Mouse (Mus musculus): ENCODE measurements around the gene Casp9.
A peak's percentile ranks its signal among the peaks of the same experiment; 100 is the strongest.

Casp9 gene

GRCm38 (mm10) chr4:141816776-141817655, 23.6 kb downstream of the Casp9 start:
- no peak for DNase-seq (ENCODE audit: extremely low read depth, low read depth, low spot score)

DNA sequence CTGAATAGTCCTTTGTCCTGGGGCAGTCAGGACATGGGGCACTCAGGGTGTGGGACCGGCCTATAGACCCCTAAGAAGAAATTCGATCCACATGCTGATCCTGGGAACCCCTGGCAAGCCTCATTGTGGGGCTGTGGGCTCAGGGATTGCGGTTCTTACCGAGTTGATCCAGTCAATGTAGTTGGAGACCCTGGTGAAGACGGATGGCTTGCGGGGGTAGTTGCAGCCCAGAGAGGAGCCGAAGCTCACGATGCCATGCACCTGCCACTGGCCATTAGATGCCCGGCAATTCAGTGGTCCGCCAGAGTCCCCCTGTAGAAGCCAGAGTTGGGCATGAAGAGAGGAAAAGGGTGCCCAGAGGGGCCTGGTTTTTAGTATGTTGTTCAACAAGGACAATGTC, 24.3 kb downstream of the Casp9 start:
- no peak for DNase-seq (ENCODE audit: extremely low read depth, low read depth, low spot score)

DNA sequence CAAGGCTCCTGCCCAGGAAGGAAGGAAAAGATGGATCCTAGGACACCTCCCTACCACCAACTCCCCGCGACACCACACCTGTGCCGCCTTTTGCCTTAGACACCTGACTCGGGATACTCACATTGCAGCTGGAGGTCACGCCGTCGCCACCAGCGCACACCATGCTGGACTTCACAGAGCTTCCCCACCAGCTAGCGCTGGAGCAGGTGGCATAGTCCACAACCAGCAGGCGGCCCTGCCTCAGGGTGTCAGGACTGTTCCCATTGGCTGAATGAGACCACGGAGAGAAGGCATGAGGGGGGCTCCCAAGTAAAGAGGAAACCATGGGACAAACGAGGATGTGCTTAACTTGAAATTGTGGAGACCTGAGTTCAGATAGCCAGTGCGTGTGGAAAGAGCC, 25.4 kb downstream of the Casp9 start:
- no peak for DNase-seq (ENCODE audit: extremely low read depth, low read depth, low spot score)

DNA sequence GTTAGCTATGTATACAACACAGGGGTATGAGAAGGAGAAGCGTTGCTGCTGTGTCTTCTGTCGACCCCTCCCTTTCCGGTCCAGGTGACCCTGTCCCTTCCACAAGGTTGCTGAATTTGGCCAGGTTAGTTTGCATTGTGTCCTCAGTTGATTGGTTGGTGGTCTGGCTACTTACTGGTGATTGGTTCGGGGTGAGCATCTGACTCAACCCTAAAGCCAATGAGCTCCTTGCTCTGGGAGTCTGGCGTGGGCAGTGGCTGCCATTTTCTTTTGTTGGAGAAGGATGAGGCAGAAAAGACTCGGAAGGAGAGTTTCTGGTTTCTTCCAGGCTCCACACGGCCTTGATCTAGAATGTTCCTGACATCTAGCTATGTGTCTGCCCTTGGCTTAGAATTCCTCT, 25.9 kb downstream of the Casp9 start:
- no peak for DNase-seq (ENCODE audit: extremely low read depth, low read depth, low spot score)

DNA sequence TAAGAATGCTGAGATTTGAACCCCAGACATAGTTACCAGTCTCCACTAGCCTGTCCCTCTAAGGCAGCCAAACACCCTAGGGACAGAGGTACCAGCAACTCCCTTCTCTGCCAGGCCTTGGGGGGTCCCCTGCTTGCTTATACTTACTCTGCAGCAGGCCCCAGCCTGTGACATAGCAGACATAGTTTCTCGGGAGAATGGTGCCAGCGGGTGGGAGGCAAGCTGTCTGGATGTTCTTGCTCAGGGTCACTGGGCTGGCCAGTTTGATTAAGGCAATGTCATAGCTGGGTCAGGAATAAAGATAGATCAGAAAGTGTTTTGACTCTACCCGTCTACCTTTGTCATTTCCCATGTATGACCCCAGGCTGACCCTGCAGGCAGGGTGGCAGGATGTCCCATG, 27.8 kb downstream of the Casp9 start:
- DNase-seq (ENCODE audit: extremely low read depth, low read depth, low spot score), result no peak

DNA sequence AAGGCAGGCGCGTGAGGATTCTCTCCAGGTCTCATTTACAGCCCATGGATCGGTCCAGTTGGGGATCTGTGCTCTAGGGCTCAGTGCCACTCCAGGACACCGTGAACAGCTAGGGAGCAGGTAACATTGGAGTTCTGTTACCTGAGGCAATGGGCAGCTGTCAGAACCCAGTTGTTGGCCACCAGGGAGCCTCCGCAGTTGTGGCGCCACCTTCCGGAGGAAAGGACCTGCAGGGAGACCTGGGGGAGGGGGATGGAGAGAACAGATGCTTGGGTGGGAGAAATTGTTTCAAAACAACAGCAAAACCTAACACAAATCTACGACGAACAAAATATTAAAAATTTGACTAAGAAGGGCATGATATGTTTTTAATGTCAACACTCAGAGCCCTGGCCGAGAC, 28.7 kb downstream of the Casp9 start:
- DNase-seq (ENCODE audit: extremely low read depth, low read depth, low spot score), result no peak

DNA sequence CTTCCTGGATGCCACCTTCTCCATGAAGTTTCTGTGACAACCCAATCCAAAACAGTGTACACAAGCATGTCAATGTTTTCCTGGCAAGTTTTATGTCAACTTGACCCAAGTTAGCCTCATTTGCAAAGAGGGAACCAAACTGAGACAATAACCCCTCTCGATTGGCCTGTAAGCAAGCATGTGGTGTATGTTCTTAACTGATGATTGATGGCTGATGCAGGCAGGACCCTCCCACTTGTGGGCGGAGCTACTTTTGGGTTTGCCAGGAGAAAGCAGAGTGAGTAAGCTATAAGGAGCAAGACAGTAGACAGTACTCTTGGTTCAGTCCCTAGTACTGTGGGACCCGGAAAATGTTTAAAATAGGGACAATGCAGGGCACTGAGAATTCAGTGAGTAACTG, 29.6 kb downstream of the Casp9 start:
- no peak for DNase-seq (ENCODE audit: extremely low read depth, low read depth, low spot score)

DNA sequence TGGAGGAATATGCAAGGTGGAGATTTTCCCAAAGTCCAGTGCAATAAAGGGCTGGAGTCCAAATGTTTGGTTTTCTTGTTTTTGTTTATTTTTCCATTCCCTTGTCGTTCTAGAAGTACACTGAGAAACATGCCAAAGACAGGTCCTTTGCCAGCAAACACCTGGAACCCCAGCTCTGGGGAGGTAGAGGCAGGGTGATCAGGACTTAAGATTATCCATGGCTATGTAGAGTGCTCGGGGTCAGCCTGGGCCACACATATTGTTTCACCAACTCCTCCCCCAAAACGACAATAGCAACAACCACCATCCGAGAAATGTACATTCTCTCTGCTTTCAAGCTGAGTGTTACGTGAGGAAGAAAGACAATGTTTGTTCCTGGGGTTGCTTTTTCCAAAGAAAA, 32.6 kb downstream of the Casp9 start, which contains the start of gene Cela2a:
Cela2a (minus strand) TSS at position 101 of the 400 bp plus-strand sequence.
- no peak for DNase-seq (ENCODE audit: extremely low read depth, low read depth, low spot score)

GRCm38 (mm10) chr4:141827401-141827800, 34.0 kb downstream of the Casp9 start:
- DNase-seq (ENCODE audit: extremely low read depth, low read depth, low spot score), result no peak

DNA sequence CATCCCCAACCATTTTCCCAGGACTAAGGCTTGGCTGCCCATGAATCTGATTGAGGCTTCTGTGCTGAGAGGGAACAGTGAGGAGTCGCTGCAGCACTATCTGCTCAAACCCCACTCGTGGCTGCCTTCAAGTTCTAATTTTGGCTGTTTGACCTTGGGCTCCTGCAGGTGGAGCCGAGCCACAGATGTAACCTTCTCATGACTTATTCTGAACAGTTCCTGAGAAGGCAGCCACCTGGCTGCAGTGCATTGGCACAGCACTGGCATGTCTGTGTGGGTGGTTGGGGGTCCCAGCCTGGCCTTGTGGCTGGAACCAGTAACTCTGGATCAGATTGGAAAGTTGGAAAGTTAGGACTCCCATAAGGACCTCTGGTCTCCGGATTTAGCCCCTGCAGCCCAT, 34.8 kb downstream of the Casp9 start:
- no peak for DNase-seq (ENCODE audit: extremely low read depth, low read depth, low spot score)

- no peak for DNase-seq (ENCODE audit: extremely low read depth, low read depth, low spot score)
Observed at GRCm38 (mm10) chr4:141830381-141830780, 37.0 kb downstream of the Casp9 start.

DNA sequence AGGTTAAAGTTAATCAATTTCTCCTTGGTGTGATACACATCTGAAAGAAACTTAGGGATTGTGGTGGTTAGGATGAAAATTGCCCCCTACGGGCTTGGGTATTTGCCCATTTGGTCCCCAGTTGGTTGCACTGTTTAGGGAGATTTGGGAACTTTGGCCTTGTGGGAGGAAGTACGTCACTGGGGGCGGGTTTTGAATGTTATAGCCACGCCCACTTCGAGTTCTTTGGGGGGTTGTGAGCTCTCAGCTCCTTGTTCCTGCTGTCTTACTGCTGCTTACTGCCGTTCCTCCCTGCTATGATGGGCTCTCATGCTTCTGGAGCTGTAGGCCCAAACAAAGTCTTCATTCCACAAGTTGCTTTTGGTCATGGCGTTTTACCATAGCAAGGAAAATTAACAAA, 37.9 kb downstream of the Casp9 start:
- DNase-seq (ENCODE audit: extremely low read depth, low read depth, low spot score), result no peak

GRCm38 (mm10) chr4:141833911-141834310, 40.5 kb downstream of the Casp9 start:
- DNase-seq (ENCODE audit: extremely low read depth, low read depth, low spot score), result no peak

GRCm38 (mm10) chr4:141834536-141835095, 41.2 kb downstream of the Casp9 start:
- DNase-seq (ENCODE audit: extremely low read depth, low read depth, low spot score), result no peak

DNA sequence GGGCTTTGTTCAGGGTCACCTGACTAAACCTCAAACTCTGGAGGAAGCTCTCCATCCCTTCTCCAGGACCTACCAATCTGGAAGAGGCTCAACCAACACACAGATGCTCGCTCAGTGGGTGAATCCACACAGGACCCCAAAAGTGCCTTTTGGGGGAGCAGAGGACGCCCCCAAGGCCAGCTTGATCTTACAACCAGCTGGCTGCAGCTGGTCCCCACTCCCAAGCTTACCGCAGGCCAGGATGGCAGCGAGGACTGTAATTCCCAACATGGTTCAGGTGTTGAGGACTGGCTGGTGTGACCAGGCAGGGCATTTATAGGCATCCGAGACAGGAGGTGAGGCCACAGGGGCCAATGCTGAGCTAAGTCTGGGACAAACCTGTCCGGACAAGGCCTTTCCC, 52.6 kb downstream of the Casp9 start, which contains the start of gene Ctrc:
Ctrc (minus strand) TSS at position 361 of the 400 bp plus-strand sequence.
- no peak for DNase-seq (ENCODE audit: extremely low read depth, low read depth, low spot score)

- no peak for DNase-seq (ENCODE audit: extremely low read depth, low read depth, low spot score)
Observed at GRCm38 (mm10) chr4:141853437-141853836, 60.0 kb downstream of the Casp9 start.

DNA sequence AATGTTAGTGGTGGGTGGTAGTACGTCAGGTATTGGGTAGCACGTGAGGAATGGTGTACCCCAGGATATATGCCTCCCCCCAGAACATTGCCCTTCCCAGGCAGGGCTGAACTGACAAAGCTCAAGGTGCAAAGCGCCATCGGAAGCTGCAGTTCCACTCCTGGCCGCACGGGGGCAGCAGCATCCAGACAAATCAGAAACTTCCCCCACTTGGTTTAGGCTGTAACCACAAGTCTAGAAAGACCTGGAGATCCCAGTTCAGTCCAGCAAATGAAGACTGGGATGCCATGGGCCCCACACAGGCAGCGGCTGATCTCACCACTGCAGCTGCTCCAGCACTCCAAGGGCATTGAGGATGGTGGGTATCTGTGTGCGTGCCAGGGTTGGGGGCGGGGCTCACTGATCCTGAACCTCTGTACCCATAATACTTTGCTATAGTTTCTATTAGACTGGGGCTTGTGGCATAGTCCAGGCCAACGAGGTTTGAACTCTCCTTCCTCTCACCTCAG, 64.1 kb downstream of the Casp9 start:
- DNase-seq (ENCODE audit: extremely low read depth, low read depth, low spot score), result no peak

GRCm38 (mm10) chr4:141858501-141858900, 65.1 kb downstream of the Casp9 start:
- peak; percentile 39 for DNase-seq (ENCODE audit: extremely low read depth, low read depth, low spot score)

GRCm38 (mm10) chr4:141859351-141859750, 65.9 kb downstream of the Casp9 start:
- no peak for DNase-seq (ENCODE audit: extremely low read depth, low read depth, low spot score)

DNA sequence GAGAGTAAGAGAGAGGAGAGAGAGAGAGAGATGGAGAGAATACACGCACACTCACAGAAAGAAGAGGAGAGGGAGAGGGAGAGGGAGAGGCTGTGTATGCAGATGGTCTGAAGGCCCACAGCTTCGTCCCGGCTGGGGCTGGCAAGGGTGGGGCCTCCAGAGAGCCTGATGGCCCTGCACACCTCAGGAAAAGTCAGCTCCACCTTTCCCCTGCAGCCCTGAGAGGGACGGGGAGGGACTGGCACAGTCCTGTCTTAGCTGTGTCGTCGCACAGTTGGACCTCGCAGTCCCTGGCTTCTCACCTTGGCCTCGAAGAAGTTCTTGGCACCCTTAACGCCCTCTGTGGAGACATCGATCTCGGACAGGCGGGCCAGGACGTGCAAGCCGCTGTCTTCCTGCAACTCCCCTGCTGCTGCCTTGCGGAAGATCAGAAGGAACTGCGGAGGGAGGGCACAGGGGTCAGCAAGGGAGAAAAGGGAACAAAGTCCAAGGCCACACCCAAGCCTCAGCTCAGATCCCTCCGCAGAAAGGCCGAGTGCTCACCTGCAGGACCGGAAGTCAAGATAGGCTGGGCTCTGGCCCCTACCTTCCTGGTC, 66.9 kb downstream of the Casp9 start:
- peak; percentile 84 for DNase-seq (ENCODE audit: extremely low read depth, low read depth, low spot score)

GRCm38 (mm10) chr4:141861591-141862295, 68.3 kb downstream of the Casp9 start:
- DNase-seq (ENCODE audit: extremely low read depth, low read depth, low spot score), result no peak
